Mouse (Mus musculus) kidney, adult 2 months (tissue): ENCODE data around the gene Adh4.

Source experiments
- CTCF ChIP-seq: fragments of 200-500 bp; conservative IDR thresholded peaks from 2 replicates; pipeline ENCODE4 v1.5.1; 2011; ENCODE audit warnings: low read depth, mild to moderate bottlenecking, control low read depth, low read length, moderate library complexity, mixed read lengths; ENCODE audit not compliant: insufficient read depth, insufficient read length
- POLR2A ChIP-seq: fragments of 200-500 bp; IDR thresholded peaks from one replicate; pipeline ENCODE4 v1.6.1; 2011; ENCODE audit warnings: low read depth, low read length, control low read depth

- no peak for TF ChIP-seq POLR2A
- TF ChIP-seq CTCF = no peak
Observed at GRCm38 (mm10) chr3:138438716-138439115, 23.4 kb downstream of the Adh4 start.
